ENCODE assay signal across 7 mouse cellular contexts in the genomic region with DNA sequence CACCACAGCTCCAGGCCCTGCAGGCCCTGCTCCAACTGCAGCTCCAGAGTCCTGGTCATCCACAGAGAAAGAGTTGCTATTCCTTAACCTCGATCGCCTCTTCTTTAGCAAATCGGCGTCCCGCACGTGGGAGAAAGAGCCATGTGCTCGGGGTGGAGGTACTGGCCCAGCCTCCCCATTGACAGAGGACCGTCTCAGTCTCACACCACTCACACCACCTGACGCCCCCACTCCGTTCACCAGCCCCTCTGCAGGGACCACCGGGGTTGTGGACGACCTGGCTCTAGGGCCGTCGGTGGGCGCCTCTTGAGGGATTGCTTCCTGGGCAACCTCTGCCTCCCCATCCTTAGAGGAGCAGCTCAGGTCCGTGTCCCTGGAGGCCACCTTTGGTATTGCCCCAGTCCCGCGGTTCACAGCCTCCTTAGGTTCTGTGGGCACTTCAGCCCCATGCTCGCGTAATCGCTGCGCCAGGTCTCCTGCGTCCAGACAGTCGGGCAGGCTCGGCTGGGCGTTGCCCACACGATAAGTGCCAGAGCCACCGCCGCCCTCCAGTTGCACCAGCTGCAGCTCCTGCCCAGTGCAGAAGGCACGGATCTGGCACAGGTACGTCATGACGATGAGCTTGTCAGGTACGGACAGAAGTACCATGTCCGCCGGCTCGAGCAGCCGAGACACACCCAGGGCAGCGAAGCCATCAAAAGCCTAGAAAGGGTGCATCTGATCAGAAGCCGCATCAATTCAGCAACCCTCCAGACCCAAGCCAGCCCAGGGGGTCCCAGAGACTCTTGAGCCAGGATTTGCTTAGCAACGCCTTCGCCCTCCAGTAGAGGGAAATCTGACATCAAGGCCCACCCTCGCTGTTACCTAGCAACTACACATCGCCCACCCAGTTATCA. TPM values are rescaled to one million over a fixed set of nuclear protein-coding genes. Genes with fewer than 3 reads are reported as not detected.
DNase-seq lines count a peak whose midpoint lies in the region; ATAC-seq and TF ChIP-seq lines count a peak whose summit lies in the region.

No protein-coding gene starts in this region.

- H3K9me3 ChIP-seq in embryonic facial prominence, embryonic 10.5 days, result no peaks in the 10 kb centered on the region
- no peaks in the 10 kb centered on the region for H3K9me3 ChIP-seq in hindbrain, postnatal 0 days (ENCODE audit: low read length)
- H3K9me3 ChIP-seq in liver, embryonic 12.5 days (replicated peaks), result no peaks in the 10 kb centered on the region

- ATAC-seq in hindbrain, postnatal 0 days, result peak; percentile 76
- ATAC-seq in liver, embryonic 12.5 days, result peak; percentile 27

- H3K4me1 ChIP-seq in testis, adult 2 months (ENCODE audit: control insufficient read depth, insufficient read depth, low read length), result peaks cover 20% of the 10 kb centered on the region
- H3K4me1 ChIP-seq in embryonic facial prominence, embryonic 10.5 days, result peaks cover 41% of the 10 kb centered on the region
- peaks cover 10% of the 10 kb centered on the region for H3K4me1 ChIP-seq in hindbrain, postnatal 0 days (ENCODE audit: insufficient read depth, low read length)
- peaks cover 83% of the 10 kb centered on the region for H3K4me1 ChIP-seq in liver, embryonic 12.5 days

- DNase-seq in testis, postnatal 14 days (ENCODE audit: low spot score), result no peak
- DNase-seq in embryonic facial prominence, embryonic 10.5 days (ENCODE audit: low spot score), result peak; percentile 59
- DNase-seq in hindbrain, postnatal 0 days (ENCODE audit: low spot score), result peak; percentile 83
- peak; percentile 43 for DNase-seq in neural tube, embryonic 10.5 days (ENCODE audit: extremely low spot score, low spot score)
- DNase-seq in urinary bladder, adult 2 months (ENCODE audit: low spot score), result no peak

- peak overlapping the region; percentile 10; the same call in 1 of the 2 replicates for H3K4me3 ChIP-seq in testis, adult 2 months (ENCODE audit: control insufficient read depth, low read depth, low read length)
- peak overlapping the region; percentile 40 for H3K4me3 ChIP-seq in embryonic facial prominence, embryonic 10.5 days
- H3K4me3 ChIP-seq in hindbrain, postnatal 0 days (ENCODE audit: low read length), result peak overlapping the region; percentile 41
- no peak overlapping the region for H3K4me3 ChIP-seq in liver, embryonic 12.5 days

- WGBS in embryonic facial prominence, embryonic 10.5 days, result 20% methylated on average over 43 of the region's 43 CpGs
- 14% methylated on average over 43 of the region's 43 CpGs for WGBS in hindbrain, postnatal 0 days
- 74% methylated on average over 43 of the region's 43 CpGs for WGBS in liver, embryonic 12.5 days (ENCODE audit: insufficient replicate concordance)

- no peaks in the 10 kb centered on the region for H3K27me3 ChIP-seq in testis, adult 2 months (ENCODE audit: control insufficient read depth, insufficient read depth, low read length)
- peaks cover 21% of the 10 kb centered on the region for H3K27me3 ChIP-seq in embryonic facial prominence, embryonic 10.5 days (replicated peaks; ENCODE audit: low read depth, poor library complexity, severe bottlenecking)
- H3K27me3 ChIP-seq in hindbrain, postnatal 0 days (ENCODE audit: insufficient read depth, low read length), result no peaks in the 10 kb centered on the region
- no peaks in the 10 kb centered on the region for H3K27me3 ChIP-seq in liver, embryonic 12.5 days (replicated peaks)

- H3K4me2 ChIP-seq in hindbrain, postnatal 0 days (ENCODE audit: low read depth, low read length), result peak overlapping the region; percentile 53
- H3K4me2 ChIP-seq in liver, embryonic 12.5 days, result peak overlapping the region; percentile 36

- peak overlapping the region; percentile 59 for H3K9ac ChIP-seq in hindbrain, postnatal 0 days (replicated peaks; ENCODE audit: low read length)
- 0 out of 2 replicates have a peak overlapping the region, but pooled peaks have one; percentile 29 for H3K9ac ChIP-seq in liver, embryonic 12.5 days

- no peak; the same call in 1 of the 2 replicates for TF ChIP-seq CTCF in testis, adult 2 months (IDR thresholded peaks at IDR 0.05; ENCODE audit: control insufficient read depth, insufficient read depth, insufficient replicate concordance, low read depth, low read length)
- TF ChIP-seq CTCF in hindbrain, postnatal 0 days (IDR thresholded peaks at IDR 0.05; ENCODE audit: low read depth), result peak; percentile 65

- no peaks in the 10 kb centered on the region; the same call in 1 of the 2 replicates for H3K36me3 ChIP-seq in testis, adult 2 months (ENCODE audit: control insufficient read depth, insufficient read depth, low read length)
- peaks cover 79% of the 10 kb centered on the region for H3K36me3 ChIP-seq in embryonic facial prominence, embryonic 10.5 days (replicated peaks)
- H3K36me3 ChIP-seq in hindbrain, postnatal 0 days (ENCODE audit: insufficient read depth, low read length), result peaks cover 24% of the 10 kb centered on the region
- peaks cover 100% of the 10 kb centered on the region for H3K36me3 ChIP-seq in liver, embryonic 12.5 days

- no peak overlapping the region for H3K27ac ChIP-seq in testis, adult 2 months (ENCODE audit: control insufficient read depth, insufficient read depth, low read depth, low read length)
- H3K27ac ChIP-seq in embryonic facial prominence, embryonic 10.5 days (replicated peaks), result peak overlapping the region; percentile 49; the same call in 1 of the 2 replicates
- H3K27ac ChIP-seq in hindbrain, postnatal 0 days, result peak overlapping the region; percentile 72; the same call in 1 of the 2 replicates
- 0 out of 2 replicates have a peak overlapping the region, but pooled peaks have one; percentile 70 for H3K27ac ChIP-seq in liver, embryonic 12.5 days

- TF ChIP-seq POLR2A in testis, adult 2 months (IDR thresholded peaks at IDR 0.05; ENCODE audit: control insufficient read depth, low read depth, low read length), result no peak

RNA-seq across cellular contexts. Expression of a gene that starts 10.1 kb away (rescaled TPM):
- polyA plus RNA-seq in testis, adult 2 months (2012; rRNA removed), result 105 and 122 TPM in 2 replicates
- polyA plus RNA-seq in embryonic facial prominence, embryonic 10.5 days (2016; fragmentation: Nextera tagmentation; extraction: Ambion mirVana), result 7.9 and 8.0 TPM in 2 replicates
- 16.6 and 19.7 TPM in 2 replicates for total RNA-seq in hindbrain, postnatal 0 days (2014; rRNA removed)
- 40.0 and 43.0 TPM in 2 replicates for polyA plus RNA-seq in hindbrain, postnatal 0 days (2015; fragmentation: Nextera tagmentation; extraction: Ambion mirVana)
- 122 and 124 TPM in 2 replicates for polyA plus RNA-seq in liver, embryonic 12.5 days (2016; fragmentation: Nextera tagmentation; extraction: Ambion mirVana)
- polyA plus RNA-seq in urinary bladder, adult 2 months (2012; rRNA removed), result 97.4 and 116 TPM in 2 replicates

RNA-seq across cellular contexts. Expression of a gene that starts 11.9 kb away (rescaled TPM):
- 10.2 and 10.8 TPM in 2 replicates for polyA plus RNA-seq in testis, adult 2 months (2012; rRNA removed)
- 0.19 and 0.23 TPM in 2 replicates for polyA plus RNA-seq in embryonic facial prominence, embryonic 10.5 days (2016; fragmentation: Nextera tagmentation; extraction: Ambion mirVana)
- total RNA-seq in hindbrain, postnatal 0 days (2014; rRNA removed), result not detected in 2 replicates
- 0.19 and 0.61 TPM in 2 replicates for polyA plus RNA-seq in hindbrain, postnatal 0 days (2015; fragmentation: Nextera tagmentation; extraction: Ambion mirVana)
- 0.18 and 0.19 TPM in 2 replicates for polyA plus RNA-seq in liver, embryonic 12.5 days (2016; fragmentation: Nextera tagmentation; extraction: Ambion mirVana)
- 0.13 and 0.25 TPM in 2 replicates for polyA plus RNA-seq in urinary bladder, adult 2 months (2012; rRNA removed)

RNA-seq across cellular contexts. Expression of a gene that starts 13.4 kb away (rescaled TPM):
- 256 and 286 TPM in 2 replicates for polyA plus RNA-seq in testis, adult 2 months (2012; rRNA removed)
- polyA plus RNA-seq in embryonic facial prominence, embryonic 10.5 days (2016; fragmentation: Nextera tagmentation; extraction: Ambion mirVana), result 147 and 151 TPM in 2 replicates
- 177 and 188 TPM in 2 replicates for total RNA-seq in hindbrain, postnatal 0 days (2014; rRNA removed)
- polyA plus RNA-seq in hindbrain, postnatal 0 days (2015; fragmentation: Nextera tagmentation; extraction: Ambion mirVana), result 131 and 140 TPM in 2 replicates
- 45.1 and 45.3 TPM in 2 replicates for polyA plus RNA-seq in liver, embryonic 12.5 days (2016; fragmentation: Nextera tagmentation; extraction: Ambion mirVana)
- 66.3 and 79.4 TPM in 2 replicates for polyA plus RNA-seq in urinary bladder, adult 2 months (2012; rRNA removed)

RNA-seq across cellular contexts. Expression of a gene that starts 24.7 kb away (rescaled TPM):
- 7.6 and 8.1 TPM in 2 replicates for polyA plus RNA-seq in testis, adult 2 months (2012; rRNA removed)
- polyA plus RNA-seq in embryonic facial prominence, embryonic 10.5 days (2016; fragmentation: Nextera tagmentation; extraction: Ambion mirVana), result 3.4 and 3.5 TPM in 2 replicates
- total RNA-seq in hindbrain, postnatal 0 days (2014; rRNA removed), result 43.0 and 50.2 TPM in 2 replicates
- polyA plus RNA-seq in hindbrain, postnatal 0 days (2015; fragmentation: Nextera tagmentation; extraction: Ambion mirVana), result 14.0 and 14.4 TPM in 2 replicates
- 3.7 and 3.8 TPM in 2 replicates for polyA plus RNA-seq in liver, embryonic 12.5 days (2016; fragmentation: Nextera tagmentation; extraction: Ambion mirVana)
- polyA plus RNA-seq in urinary bladder, adult 2 months (2012; rRNA removed), result 132 and 164 TPM in 2 replicates

RNA-seq across cellular contexts. Expression of a gene that starts 27.3 kb away (rescaled TPM):
- 63.4 and 67.4 TPM in 2 replicates for polyA plus RNA-seq in testis, adult 2 months (2012; rRNA removed)
- 30.3 and 30.6 TPM in 2 replicates for polyA plus RNA-seq in embryonic facial prominence, embryonic 10.5 days (2016; fragmentation: Nextera tagmentation; extraction: Ambion mirVana)
- 75.1 and 97.0 TPM in 2 replicates for total RNA-seq in hindbrain, postnatal 0 days (2014; rRNA removed)
- 16.8 and 17.2 TPM in 2 replicates for polyA plus RNA-seq in hindbrain, postnatal 0 days (2015; fragmentation: Nextera tagmentation; extraction: Ambion mirVana)
- 18.4 and 18.6 TPM in 2 replicates for polyA plus RNA-seq in liver, embryonic 12.5 days (2016; fragmentation: Nextera tagmentation; extraction: Ambion mirVana)
- 40.5 and 53.5 TPM in 2 replicates for polyA plus RNA-seq in urinary bladder, adult 2 months (2012; rRNA removed)

Comparison
In these comparisons a context has a peak if more than half of its experiments do, and no peak if none do; other contexts are left out.
1. DNase-seq: peak in embryonic facial prominence, embryonic 10.5 days (single experiment), hindbrain, postnatal 0 days (single experiment) and neural tube, embryonic 10.5 days (single experiment); none in testis, postnatal 14 days (single experiment) and urinary bladder, adult 2 months (single experiment).